Mouse (Mus musculus) lung, postnatal 4 days (tissue): ENCODE results near the gene Ugt2b34.
"Not testable (repeated sequence)": the region's sequence is repeated elsewhere in the genome, so short reads cannot be mapped to it uniquely, and the experiment has no call there.

Experiments
- DNase-seq, 2 experiments: peaks; one replicate each; pipeline ENCODE4 v3.0.0; 2021

Ugt2b34 gene

DNA sequence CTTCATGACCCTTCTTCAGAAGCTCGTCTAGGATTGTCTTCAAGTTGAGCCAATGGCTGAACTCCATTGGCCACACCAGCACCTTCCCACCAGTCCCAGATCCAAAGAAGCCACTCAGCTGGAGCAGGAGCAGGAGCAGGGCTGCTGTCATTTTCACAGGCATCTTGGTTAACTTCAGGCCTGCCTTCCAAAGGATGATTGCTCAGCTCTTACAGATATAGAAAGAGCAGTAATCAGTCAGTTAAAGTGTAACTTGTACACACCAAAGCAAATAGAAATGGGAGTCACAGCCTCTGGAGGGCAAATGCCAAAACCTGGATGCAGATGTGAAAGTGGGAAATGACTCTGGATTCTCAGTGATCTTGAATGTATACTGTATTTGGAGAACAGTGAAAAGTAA is at the start of gene Ugt2b34:
Gene Ugt2b34 (minus strand): TSS at position 180 of the 400 bp plus-strand sequence.
- no peak for DNase-seq

GRCm38 (mm10) chr5:86942111-86942510 is 35.4 kb upstream of the Ugt2b34 start:
- no peak for DNase-seq

DNA sequence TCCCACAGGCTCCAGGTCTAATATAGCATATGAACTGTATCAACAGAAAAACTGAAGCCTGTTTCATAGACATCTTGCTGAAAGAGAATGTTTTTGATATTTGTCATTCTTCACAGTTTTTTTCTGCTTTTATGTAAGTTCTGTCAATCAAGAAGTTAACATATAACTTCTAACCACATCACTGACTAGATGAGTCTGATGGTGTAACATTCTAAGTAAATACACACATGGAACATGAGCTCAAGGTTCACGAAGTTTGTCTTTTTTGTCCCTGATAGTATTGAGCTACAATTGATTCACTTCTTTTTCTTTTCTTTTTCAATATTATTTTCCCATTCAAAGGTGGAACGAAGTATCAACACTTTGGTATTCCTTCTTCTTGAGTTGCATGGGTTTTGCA is 19.7 kb upstream of the Ugt2b34 start, which contains the start of gene Ugt2b1:
Gene Ugt2b1 (minus strand): TSS at position 105 of the 400 bp plus-strand sequence.
- DNase-seq: no peak

DNA sequence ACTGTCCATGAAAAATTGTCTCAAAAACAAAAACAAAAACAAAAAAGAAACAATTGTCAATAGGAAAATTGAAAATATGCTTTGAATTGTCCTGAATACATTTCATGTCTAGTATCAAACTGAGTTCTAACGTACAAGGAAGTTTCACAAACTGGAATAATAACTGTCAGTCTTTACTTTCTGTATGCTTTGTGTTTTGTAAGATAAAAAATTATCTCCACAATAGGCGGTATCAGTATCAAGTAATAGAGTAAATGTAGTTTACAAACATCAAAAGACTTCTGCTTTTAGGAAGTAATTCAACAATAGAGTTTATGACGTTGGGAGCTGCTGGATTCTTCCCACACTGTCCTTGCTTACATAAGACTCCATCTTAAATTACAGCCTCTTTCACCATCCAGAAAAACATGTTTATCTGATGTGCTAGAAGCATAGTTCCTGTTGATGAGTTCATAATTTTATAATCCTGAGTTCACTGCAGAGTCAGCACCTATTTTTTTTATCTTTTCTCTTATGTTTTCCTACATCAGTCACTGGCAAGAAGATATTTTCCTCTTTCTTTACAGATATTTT is 14.0 kb upstream of the Ugt2b34 start:
- DNase-seq: no peak

GRCm38 (mm10) chr5:86911357-86912099 is 4.8 kb upstream of the Ugt2b34 start:
- no peak for DNase-seq

GRCm38 (mm10) chr5:86910770-86911169 is 4.0 kb upstream of the Ugt2b34 start:
- DNase-seq: no peak

- DNase-seq: no peak
These were observed 16.8 kb downstream of the Ugt2b34 start for GRCm38 (mm10) chr5:86889933-86890332.

DNA sequence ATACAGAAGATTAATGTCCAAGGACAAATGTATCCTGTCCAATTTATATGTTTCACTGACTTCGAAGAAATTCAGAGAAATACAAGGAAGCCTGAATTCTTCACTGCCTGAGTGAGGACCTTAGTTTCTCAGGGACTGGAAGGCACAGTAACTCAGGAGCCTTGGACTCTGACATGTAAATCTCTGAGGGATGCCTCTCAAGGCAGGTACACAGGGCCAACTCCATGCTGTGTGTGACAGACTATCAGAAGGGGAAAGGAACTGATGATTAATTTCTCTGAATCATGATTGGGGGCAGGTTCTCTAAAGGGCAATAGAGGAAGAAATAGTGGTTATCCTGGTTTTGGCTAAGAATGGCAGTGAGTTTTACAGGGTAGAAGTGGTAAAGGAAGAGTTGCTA is 18.3 kb downstream of the Ugt2b34 start:
- no peak for DNase-seq

GRCm38 (mm10) chr5:86887081-86887480 is 19.7 kb downstream of the Ugt2b34 start:
- no peak for DNase-seq

DNA sequence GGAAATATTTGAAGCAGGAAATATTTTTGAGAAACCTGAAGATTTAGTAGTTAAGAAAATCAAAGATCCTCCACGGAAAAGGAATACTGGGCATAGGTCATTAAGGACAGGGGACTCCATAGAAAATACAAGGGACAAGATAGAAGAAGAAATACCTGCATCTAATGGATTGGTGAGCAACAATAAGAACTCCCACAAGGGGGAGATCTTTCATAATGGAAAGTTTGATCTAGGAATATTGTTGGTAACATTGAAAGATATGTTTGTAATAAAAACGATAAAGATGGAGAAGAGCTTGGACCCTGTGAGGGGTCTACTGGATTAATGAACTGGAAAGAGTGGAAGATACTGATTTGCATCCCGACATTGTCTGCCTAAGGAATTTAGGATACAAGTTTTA is 20.1 kb downstream of the Ugt2b34 start:
- no peak for DNase-seq

GRCm38 (mm10) chr5:86871877-86872276 is 34.9 kb downstream of the Ugt2b34 start:
- no peak for DNase-seq

DNA sequence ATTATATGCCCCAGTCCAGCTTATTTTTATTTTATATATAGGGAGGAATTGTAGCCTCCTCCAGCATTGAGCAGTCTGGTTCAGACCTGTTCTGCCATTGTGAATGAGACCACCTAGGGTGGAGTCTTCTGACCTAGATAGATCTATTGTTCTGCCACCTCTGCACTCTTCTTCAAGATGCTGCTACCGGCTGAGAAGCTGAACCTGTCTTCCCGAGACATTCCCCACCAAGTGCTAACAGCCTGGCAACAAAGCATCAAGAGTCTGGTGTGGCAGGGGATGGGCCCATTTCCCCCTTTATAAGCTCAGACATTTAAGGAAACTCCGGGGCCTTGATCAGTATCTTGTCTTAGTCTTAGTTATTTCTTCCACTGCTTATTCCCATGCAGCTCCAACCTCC is 48.4 kb downstream of the Ugt2b34 start:
- DNase-seq: no peak

GRCm38 (mm10) chr5:86857682-86858081 is 49.1 kb downstream of the Ugt2b34 start:
- DNase-seq: no peak

- not testable (repeated sequence) for DNase-seq
These were observed 50.2 kb downstream of the Ugt2b34 start for GRCm38 (mm10) chr5:86856505-86856904.

DNA sequence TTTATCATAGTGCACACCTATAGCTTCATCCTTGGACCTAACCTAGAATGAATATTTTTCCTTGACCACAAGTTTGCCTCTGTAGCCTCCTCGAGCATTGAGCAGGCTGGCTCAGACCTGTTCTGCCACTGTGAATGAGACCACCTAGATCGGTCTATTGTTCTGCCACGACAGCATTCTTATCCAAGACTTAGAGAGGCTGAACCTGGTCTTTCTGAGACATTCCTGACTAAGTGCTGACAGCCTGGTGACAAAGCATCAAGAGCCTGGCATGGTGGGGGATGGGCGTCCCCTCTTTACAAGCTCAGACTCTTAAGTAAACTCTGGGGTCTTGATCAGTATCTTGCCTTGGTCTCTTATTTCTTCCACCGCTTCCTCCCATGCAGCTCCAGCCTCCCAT is 55.1 kb downstream of the Ugt2b34 start:
- DNase-seq: no peak

DNA sequence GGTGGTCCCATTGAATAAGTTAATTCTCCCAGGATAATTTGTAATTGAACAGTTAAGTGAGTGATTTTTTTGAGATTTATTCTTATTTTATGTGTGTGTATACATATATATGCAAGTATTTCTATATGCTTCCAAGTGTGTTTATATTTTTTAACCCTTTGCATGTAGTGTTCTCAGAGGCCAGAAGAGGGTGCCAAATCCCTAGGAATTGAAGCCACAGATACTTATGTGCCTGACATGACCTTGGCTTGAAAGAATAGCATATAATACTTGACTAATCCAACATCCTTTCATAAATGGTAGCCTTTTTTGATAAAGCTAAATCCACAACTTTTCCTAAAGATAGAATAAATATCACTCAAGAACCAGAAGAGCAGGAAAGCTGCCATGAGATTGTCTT is 56.6 kb downstream of the Ugt2b34 start:
- DNase-seq: no peak

DNA sequence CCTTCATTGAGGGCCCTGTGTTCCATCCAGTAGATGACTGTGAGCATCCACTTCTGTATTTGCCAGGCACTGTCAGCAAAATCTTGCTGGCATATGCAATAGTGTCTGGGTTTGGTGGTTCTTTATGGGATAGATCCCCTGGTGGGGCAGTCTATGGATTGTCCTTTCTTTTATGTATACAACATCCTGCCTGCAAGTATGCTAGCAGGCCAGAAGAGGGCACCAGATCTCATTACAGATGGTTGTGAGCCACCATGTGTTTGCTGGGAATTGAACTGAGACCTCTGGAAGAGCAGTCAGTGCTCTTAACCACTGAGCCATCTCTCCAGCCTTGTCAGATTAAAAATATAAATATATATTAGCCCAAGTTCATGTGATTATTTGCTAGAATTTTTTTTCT is 65.5 kb downstream of the Ugt2b34 start:
- not testable (repeated sequence) for DNase-seq

- no peak for DNase-seq
These were observed 66.5 kb downstream of the Ugt2b34 start for GRCm38 (mm10) chr5:86840207-86840606.
